Mouse (Mus musculus) liver, postnatal 0 days (tissue): ENCODE results near the gene Robo1.

ENCODE experiments used
- CTCF ChIP-seq: sonication (generic); IDR thresholded peaks from 2 replicates; pipeline ENCODE4 v1.5.1; 2016; ENCODE audit warnings: antibody characterized with exemption, low read depth
- EP300 ChIP-seq: IDR thresholded peaks from 2 replicates; pipeline ENCODE4 v1.6.1; 2016; ENCODE audit warnings: antibody characterized with exemption, low read depth, mild to moderate bottlenecking

DNA sequence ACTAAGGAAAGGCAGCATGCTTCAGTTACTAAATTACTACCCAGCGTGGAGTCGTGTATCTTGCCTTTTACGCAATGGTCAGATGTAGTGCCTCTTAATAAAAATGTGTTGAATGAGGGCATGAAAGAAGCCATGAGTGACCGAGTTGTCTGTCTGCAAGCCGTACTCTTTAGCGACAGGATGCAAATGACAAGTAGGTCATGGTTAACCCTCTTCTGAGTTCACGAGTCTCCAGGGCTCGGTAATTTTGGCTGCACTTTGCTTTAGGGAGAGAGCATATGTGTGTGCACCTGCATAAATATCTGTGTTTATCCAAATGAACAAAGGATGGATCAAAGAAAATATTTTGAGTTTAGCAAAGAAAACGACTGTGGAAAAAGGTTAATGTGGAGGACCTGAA, 533.0 kb downstream of the Robo1 start:
- TF ChIP-seq CTCF (no peak), EP300 (no peak)
